Mouse (Mus musculus) kidney, adult 11 months (tissue): ENCODE data around the gene Sept10.
A peak's percentile ranks its signal among the peaks of the same experiment; 100 is the strongest.

ENCODE experiments used
- DNase-seq: peaks from one replicate; pipeline ENCODE4 v3.0.0; 2022

Sept10 gene

DNA sequence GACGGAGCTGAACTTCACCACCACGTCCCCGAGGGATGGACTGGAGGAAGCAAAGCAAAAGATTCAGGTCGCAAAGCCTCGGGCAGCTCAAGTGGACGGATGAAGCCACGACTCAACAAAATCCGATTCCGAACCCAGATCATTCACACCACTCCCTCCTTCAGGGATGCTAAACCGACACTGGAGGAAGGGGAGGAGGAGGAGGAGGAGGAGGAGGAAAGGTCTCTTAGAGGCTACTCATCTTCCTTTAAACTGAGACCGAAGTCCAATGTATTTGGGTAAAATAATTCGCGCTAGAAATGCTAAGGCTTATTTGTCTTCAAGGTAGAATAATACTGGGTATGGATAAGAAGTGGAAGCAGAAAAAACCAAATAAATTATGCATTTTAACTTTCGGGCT, 1.7 kb upstream of the Sept10 start:
- DNase-seq = no peak

DNA sequence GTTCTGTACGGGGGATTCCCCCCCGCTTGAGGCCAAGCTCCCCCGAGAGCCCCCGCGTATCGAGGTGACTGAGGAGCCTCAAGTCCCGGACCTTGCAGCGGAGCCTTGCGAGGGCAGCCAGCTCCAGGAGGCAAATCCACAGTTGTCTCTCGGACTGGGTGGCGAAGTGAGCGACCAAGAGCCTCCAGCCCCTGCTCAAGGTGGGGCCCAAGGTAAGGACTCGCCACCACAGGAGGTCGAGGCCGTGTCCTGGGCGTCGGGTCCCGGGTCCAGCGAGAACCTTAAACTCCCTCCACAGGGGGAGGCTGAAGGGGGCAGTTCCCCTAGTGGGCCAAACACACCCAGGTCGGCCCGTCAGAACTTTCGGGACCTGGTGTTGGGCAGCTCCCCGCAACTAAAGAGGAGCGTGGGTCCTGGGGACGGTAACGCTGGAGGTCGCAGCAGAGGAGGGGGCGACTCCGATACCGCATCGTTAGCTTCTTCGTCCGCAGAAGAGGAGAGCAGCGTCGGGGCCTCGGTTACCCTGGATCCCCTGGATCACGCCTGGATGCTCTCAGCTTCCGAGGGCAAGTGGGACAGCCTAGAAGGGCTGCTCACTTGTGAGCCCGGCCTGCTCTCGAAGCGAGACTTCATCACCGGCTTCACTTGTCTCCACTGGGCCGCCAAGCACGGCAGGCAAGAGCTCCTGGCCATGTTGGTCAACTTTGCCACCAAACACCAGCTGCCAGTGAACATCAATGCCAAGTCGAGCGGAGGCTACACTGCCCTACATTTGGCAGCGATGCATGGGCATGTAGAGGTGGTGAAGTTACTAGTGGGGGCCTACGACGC, 839 bp upstream of the Sept10 start:
- peak; percentile 14 for DNase-seq

DNA sequence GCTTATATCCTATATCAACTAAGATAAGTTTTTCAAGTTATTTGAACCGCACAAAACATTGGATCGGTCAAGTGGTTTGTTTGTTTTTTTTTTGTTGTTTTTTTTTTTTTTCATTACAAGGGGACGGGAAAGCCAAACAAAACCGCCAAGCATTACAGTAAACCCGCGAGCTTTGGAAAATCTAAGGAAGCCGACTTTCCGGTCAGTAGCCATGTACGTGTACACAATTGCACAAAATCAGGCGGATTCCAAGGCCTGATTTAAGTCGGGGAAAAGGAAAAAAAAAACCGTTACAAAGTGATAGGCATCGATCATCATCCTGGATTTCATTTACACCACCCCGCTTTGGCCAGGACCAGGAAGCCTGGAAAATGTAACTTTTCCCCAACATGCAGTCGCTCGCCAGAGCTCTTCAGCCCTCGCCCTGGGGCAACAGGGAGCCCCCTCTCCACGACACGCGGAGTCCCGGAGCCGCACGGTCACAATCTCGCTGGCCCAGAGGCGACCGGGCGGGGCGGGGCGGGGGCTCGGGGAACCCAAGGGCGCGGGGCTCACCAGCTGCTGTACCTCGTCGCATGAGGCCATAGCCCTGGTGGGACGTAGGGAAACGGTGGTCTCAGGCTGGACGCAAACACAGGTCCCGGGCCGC, 699 bp downstream of the Sept10 start:
- DNase-seq = no peak

DNA sequence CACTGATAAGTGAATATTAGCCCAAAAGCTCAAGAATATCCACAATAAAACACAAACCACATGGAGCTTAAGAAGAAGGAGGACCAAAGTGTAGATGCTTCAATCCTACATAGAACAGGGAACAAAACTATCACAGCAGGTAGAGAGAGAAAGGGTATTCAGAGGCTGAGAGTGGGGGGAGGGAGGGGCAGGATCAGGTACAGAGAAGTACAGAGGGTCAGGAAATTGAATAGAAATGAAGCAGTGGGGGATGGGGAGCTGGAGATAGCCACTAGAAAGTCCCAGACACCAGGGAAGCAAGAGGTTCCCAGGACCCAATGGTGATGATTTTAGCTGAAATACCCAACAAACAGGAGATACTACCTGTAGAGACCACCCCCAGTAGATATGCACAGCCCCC, 21.6 kb downstream of the Sept10 start:
- DNase-seq = no peak

DNA sequence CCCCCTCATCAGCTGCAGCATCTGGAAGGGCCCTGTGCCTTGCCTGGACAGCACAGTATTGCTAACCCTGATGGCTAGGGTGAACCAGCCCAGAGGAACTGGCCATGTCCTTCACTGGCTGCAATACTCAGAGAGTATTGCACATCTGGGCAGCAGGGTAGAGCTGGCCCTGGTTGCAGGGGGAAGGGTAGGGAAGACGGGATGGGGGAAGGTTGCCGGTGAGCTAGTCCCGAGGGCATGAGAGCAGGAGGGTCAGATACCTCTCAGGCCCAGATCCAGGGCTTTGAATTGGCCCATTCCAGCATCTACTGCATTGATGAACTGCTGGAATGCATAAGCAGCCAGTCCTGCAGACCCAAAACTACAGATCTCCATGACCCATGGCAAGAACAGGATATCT, 24.9 kb downstream of the Sept10 start:
- DNase-seq = no peak

DNA sequence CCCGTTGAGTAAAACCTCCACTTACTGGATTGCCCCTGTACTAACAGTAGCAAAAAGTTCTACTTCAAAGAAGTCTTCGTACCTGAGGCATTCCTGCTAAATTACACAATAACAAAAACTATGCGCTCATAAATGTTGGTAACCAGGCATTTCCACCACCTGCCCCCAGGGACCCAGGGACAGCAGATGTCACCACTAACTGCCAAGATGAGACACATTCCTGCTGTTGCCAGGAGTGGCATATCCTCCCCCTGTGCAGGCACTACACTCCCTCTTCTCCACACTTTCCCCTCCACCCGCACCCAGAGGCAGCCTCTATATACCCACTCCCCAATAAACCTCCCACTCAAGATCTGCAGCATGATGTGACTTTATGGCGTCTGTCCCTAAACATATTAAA, 26.8 kb downstream of the Sept10 start:
- no peak for DNase-seq

DNA sequence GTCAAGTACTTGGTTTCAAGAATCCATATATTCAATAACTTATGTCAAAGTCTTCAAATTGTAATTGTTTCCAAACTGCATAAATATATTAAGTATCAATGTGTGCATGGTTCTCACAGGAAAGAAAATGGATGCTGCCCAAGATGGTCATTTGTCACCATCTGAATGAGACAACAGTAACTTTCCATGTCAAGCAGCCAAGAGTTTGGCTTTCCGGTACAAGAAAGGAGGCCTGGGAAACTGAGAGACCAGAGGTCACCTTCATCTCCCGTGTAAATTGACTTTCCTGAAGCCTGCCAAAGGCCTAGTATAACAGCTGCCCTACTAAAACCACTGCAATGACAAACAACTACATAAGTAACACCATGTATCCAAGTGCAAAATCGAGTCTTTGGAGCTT, 39.3 kb downstream of the Sept10 start:
- DNase-seq = no peak

DNA sequence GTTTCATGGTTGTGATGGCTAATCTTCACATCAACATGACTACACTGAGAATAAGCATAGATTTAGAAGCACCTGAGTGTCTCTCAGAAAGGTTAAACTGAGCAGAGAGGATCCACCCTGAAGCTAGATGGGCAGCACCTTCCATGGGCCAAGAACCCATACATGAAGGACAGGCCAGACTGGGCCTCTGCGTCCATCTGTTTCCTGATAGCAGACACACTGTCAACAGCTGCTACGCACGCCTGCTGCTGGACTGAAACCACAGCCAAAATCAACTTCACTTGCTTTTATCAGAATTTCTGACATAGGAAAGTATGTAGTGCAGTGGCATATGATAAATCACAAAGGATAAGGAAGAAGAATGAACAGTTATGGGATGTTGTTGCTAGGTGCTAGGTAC, 42.0 kb downstream of the Sept10 start:
- no peak for DNase-seq

DNA sequence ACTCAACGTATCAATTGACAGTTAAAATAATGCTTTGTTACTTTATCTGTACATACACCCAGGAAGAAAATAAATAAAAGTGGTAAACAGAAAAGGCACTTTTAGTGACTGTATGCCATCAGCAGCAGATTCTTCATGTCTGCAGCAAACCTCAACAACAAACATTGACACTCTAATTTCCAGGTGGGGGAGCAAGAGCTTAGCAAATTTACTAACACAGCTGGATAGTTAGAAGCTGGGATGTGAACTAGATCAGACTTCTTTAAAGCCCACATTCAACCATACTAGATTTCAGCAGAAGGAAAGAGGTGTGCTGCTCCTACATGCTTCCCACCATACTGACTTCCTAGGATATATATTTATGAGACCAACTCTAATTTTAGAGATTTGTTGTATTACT, 49.1 kb downstream of the Sept10 start:
- DNase-seq = no peak

DNA sequence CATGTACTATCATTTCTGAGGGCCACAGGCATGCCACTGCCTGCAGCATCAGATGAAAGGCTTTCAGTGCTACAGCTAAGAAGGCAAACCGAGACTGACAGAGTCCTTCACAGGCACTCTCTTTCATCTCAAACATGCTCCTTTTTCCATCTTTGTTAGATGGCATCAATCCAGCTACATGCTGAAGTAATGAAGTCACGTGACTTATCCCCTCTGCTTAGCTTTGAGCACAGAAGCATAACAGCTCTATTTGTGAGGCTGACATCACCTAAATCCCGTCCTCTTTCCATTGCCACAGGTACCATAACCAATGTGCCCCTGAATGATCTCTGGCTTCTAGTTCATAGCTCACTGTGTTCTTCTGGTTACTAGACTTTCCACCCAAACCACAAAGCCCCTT, 50.6 kb downstream of the Sept10 start:
- DNase-seq = no peak

DNA sequence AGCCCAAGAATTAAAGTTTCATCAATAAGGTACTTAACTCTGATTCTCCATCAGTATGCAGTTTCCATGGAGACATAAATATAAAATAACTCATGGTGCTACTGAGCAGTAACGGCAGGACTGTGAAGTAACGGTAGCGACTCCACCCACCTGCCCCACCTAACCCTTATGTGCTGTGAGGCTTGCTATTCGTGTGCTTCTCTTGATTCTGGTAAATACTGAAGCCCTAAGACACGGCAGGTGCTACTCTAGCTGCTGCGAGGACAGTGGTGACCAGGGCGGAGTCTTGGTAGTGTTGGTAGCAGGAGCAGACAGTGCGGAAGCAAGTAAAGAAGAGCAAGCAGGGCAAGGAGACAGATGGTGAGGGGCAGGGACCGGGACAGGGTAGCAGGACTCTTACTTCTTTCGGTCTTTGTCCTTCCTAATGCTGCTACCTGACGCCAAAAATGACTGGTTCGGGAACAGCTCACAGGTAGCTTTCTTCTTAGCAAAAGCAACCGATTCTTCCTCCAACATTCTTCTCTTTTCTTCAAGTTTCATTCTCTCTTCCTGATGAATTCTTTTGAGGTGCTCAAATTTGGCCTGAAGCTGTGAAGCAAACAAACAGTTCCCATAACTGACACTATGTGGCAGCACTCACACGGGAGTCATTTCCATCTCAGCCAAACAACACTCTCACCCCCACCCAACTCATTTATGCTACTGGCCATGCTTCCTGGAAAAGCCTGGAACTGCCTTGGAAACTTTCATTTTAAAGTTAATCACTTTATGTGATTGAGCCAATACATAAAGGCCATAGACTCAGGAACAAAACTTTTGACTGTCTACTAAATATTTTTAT, 55.3 kb downstream of the Sept10 start:
- peak; percentile 30 for DNase-seq

DNA sequence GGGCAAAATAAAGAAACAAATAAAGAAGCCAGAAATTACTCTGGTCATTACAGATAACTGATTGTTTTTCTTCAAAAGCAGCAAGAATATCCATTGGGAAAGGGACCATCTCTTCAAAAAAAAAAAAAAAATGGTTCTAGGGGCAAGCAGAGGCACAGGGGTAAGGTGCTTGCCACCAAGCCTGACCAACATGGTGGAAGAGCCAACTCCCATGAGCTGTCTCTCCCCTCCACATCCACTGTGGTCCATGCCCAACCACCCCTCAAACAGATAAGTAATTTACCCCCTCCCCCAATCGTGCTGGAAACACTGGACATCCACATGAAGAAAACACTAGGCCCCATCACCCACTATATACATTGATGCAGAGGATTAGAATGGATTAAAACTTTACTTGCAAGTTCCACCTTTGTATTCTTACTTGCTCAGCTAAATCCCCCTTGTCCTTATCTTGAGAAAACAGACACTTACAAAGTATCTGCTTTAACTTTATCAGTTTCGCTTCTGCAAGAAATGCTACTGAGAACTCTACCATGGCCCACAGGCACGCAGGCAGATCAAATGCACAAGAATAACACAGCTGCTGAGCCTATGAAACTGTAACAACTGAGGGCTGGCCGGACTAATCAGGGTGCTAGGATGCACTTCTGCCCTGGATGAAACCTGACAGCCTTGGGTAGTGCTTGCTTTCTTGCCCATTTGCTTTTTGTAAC, 59.3 kb downstream of the Sept10 start:
- DNase-seq = no peak

DNA sequence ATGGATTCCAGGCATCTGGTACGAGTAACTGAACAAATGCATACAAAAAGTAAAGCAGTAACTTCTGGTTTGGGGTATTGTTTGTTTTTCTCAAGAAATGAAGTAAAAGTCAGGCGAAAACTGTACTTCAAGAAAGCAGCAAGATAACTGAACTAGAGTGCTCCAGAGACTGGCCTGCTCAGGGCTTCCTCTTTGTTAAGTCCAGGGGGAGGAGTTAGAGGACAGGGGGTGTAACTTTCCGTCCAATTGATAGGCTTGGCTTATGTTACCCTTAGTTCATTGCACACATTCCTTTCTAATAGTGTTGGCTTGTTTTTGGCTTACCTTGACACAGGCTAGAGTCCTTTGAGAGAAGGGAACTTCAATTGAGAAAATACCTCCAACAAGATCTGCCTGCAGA, 63.0 kb downstream of the Sept10 start:
- DNase-seq = no peak

DNA sequence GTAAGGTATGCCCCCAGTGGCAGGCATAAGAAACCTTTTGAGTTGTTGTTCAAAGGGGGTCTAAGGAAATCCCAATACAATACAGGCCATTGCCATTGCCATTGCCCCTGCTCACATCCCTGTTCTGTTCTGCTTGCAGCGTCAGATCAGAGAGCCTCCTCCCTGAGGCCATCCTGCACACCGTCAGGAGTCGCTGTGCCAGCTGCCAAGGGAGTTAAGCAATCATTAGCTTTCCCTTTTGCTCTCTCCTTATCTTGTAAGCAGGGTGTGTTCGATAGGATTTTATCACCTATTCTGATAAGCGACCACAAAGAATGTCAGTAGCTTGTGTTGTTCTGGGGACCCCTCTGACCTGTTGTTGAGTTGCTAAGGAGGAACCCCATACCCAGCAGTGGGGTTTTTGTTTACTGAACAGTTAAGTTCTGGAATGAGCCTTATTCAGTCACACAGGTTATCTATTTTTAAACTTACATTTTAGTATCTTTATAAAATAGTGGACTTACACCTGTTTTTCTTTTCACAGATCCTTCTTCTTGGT, 69.0 kb downstream of the Sept10 start:
- DNase-seq = no peak

DNA sequence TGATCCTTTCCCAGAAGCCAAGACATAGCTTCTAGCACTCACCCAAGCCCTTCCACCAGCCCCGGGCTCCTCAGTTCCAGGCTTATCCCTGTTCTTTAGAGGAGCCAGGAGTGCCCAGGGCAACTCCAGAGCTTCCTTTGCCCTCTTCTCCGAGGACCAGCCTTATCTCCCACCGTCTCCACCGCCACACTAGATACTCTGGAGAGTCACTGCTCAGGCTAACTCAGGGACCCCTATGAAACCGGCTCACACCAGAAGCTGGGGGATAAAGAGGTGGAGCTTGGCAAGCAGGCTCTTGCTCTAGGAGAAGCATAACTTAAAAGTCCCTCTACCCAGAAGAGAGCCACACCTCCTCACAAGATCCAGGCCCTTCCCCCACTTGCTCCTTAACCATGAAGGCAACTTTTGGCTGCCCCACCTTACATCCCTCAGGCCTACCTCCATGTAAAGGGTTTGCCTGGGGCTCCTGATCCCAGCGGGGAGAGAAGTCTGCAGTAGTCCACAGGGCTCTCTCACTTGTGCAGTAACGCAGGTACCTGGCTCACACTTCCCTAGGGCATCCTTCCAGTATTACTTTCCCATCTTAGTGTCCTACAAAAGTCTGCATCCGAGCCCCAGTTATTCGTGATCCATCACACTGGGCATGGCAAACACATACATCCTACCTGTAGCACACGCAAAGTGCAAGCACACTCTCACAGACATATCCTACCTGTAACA, 70.5 kb downstream of the Sept10 start:
- no peak for DNase-seq

DNA sequence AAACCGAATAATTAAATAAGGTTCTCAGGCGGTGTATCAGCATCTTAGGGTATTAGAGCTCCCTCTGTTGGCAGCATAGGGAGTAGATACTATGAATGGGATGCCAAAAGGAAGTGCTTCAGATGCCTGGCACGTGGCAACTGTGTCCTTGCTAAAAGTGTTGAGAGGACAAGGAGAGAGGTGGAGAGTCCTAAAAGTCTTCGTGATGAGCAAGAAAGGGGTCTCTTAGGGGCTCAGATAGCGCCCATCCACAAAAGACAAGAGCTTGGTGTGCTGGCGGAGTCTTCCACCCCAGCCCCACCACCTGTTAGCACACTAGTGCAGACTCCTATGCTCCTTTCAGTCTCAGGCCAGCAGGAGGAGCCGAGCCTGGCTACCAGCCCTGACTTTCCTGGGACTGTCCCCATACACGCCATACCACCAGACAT, 71.7 kb downstream of the Sept10 start:
- peak; percentile 14 for DNase-seq

DNA sequence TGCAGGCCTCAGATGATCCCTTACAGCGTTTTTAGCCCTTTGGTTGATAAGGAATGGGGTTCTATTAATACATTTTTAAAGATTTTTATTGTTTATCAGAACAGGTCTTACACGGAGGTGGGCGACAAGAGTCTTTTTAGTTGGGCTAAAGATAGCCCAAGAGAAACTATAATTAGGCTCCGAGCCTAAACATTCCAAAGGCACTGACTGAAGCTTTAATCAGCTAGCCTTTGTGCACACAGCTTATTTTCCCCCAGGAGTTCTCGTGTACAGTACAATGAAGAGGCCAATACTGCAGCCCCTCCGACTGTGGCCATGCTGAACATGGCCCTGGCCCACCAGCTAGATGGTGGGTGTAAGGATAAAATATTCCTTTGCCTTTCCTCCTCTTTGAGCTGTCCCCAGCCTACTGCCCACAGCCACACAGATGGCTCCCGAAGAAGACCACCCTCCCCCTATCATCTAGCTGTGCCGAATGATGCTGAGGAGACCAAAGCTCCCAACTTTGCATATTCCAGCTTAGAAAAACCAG, 88.1 kb downstream of the Sept10 start:
- no peak for DNase-seq

DNA sequence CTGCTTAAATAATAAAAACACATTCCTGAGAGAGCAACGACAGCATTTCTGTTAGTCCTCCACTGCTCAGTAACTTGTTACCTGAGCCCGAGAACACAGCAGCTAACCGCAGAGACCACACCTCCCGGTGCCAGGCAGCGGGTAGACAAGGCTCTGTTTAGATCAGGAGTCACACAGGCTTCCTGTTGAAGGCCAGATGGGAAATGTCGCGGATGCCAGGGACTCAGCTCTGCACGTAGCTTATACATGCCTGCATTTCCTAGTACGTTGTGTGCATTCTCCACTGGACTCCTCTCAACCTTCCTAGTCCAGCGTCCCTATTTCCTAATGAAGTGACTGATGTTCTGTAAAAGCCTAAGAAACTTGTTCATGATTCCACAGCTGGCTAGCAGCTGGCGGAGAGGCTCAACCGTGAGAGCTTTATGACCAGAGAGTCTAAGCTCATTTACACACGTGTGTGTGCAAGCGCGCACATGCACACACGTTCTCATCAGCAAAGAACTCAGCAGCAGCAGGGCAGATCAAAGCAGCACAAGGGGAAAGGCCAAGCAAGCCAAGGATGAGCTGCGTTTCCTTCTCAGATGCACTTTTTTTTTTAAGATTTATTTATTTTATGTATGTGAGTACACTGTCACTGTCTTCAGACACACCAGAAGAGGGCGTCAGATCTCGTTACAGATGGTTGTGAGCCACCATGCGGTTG, 89.6 kb downstream of the Sept10 start:
- DNase-seq = no peak

DNA sequence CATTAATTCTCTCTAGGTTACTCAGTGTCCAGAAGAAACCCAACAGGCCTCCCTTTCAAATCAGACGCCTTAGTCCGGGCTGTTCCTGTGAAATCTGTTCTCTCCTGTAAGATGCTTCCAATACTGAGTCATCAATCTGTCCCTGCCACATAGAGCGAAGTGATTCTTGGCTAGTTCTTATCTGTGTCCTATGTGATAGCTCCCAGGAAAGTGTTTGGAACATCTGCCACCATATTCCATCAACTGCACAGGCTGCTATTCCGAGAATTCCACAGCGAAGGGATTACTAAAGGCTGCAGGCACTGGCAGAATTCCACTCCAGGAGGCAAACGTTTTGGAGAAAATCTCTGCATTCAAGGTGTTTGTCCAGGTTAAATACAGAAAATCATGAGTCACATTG, 94.0 kb downstream of the Sept10 start:
- no peak for DNase-seq

DNA sequence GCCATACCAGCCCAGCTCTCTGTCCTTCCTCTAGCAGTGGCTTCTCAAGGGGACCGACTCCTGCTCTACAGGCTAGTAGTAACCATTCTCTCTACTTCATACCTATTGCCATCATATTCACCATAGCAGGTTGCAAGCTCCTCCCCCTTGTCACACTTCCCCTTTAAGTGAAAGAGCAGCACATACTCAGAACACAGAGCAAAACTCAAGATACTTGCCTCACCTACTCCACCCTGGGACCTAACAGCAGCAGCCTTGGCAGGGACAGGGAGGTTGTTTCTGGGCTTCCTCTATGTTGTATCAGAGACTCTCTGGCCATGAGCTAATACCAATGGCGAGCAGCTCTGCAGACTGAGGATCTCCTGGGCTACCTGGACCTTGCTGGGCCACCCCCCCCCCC, 96.2 kb downstream of the Sept10 start:
- DNase-seq = no peak

DNA sequence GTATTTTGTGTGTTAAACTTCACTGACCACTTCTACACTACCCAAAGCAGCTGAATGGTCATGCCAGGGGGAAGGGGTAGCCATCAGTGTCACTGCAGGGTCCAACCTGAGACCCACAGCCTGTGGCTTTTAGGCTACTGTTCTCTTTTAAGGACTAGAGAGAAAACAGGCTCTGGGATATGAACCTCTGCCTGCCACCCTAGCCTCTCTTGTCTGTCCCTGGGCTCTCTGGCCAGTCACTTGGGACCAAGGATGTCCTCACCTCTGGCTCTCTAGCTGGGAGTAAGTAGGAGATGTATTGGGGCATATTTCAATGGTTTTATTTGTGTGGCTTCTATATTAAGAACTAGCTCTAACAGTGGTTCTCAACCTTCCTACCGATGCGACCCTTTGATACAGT, 101.8 kb downstream of the Sept10 start:
- DNase-seq = no peak
